Mouse (Mus musculus): ENCODE data around the gene Glod4. TPM values are rescaled to one million over a fixed set of nuclear protein-coding genes. Genes with fewer than 3 reads are reported as not detected.

Gene Glod4
- polyA plus RNA-seq, 1 experiment from 2014 or later = 112 TPM

GRCm38 (mm10) chr11:76154200-76154599 lies 89.3 kb downstream of the Glod4 start:
- H3K27ac ChIP-seq (replicated peaks) = no peak overlapping the region
- no peak overlapping the region for H3K4me2 ChIP-seq
- no peak overlapping the region for H3K4me3 ChIP-seq (replicated peaks)
- no peak overlapping the region for H3K9ac ChIP-seq (replicated peaks)
- H3K9me3 ChIP-seq (replicated peaks) = no peaks in the 10 kb centered on the region
- ATAC-seq (ENCODE audit: low FRiP score) = no peak
- H3K36me3 ChIP-seq = peaks cover 35% of the 10 kb centered on the region
- H3K4me1 ChIP-seq = no peaks in the 10 kb centered on the region
- no peaks in the 10 kb centered on the region for H3K27me3 ChIP-seq (replicated peaks)
- 100% methylated on average over 2 of the region's 2 CpGs for WGBS

- ATAC-seq (ENCODE audit: low FRiP score) = no peak
Observed at GRCm38 (mm10) chr11:76153236-76153951, 90.1 kb downstream of the Glod4 start.

DNA sequence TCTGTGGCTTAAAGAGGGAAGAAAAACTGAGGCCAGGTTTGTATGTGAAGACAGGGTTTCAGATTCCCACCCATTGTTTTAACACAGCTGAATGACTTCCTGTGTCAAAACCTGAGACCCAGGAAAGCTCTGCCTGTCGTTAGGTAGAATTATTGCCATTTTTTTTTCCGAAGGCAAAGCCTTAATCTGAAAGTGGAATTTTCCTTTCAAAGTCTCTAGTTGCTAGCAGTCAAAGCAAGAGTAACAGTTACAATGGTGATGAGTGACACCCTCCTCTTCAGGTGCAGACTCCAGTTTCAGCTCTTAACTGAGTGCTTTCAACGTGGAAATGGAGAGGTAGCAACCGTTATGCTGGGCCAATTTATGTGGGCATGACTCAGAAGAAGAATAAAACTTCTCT lies 92.5 kb downstream of the Glod4 start:
- no peak overlapping the region for H3K4me2 ChIP-seq
- no peaks in the 10 kb centered on the region for H3K9me3 ChIP-seq (replicated peaks)
- no peak overlapping the region for H3K4me3 ChIP-seq (replicated peaks)
- H3K4me1 ChIP-seq = peaks cover 13% of the 10 kb centered on the region
- H3K27me3 ChIP-seq (replicated peaks) = no peaks in the 10 kb centered on the region
- WGBS = 72% methylated on average over 4 of the region's 4 CpGs
- no peak overlapping the region for H3K9ac ChIP-seq (replicated peaks)
- ATAC-seq (ENCODE audit: low FRiP score) = no peak
- peaks cover 19% of the 10 kb centered on the region for H3K36me3 ChIP-seq
- H3K27ac ChIP-seq (replicated peaks) = no peak overlapping the region

More at GRCm38 (mm10) chr11:76153236-76153951, 90.1 kb downstream of the Glod4 start:
- peaks cover 3% of the 10 kb centered on the region for H3K4me1 ChIP-seq
- H3K27me3 ChIP-seq (replicated peaks) = no peaks in the 10 kb centered on the region
- no peak overlapping the region for H3K4me3 ChIP-seq (replicated peaks)
- no peak overlapping the region for H3K27ac ChIP-seq (replicated peaks)
- H3K9me3 ChIP-seq (replicated peaks) = no peaks in the 10 kb centered on the region
- H3K36me3 ChIP-seq = peaks cover 28% of the 10 kb centered on the region
- no peak overlapping the region for H3K4me2 ChIP-seq
- H3K9ac ChIP-seq (replicated peaks) = no peak overlapping the region
- 93% methylated on average over 5 of the region's 5 CpGs for WGBS

GRCm38 (mm10) chr11:76148055-76149008 lies 95.2 kb downstream of the Glod4 start:
- ATAC-seq (ENCODE audit: low FRiP score) = no peak
- Histone ChIP-seq H3K27me3 (replicated peaks) (no peaks in the 10 kb centered on the region), H3K9me3 (replicated peaks) (no peaks in the 10 kb centered on the region), H3K36me3 (peaks cover 8% of the 10 kb centered on the region; the same call in 1 of the 2 replicates), H3K9ac (replicated peaks) (no peak overlapping the region), H3K4me3 (replicated peaks) (no peak overlapping the region), H3K27ac (replicated peaks) (peak overlapping the region; percentile 63), H3K4me1 (peaks cover 13% of the 10 kb centered on the region), H3K4me2 (no peak overlapping the region)
- 61% methylated on average over 8 of the region's 8 CpGs for WGBS

DNA sequence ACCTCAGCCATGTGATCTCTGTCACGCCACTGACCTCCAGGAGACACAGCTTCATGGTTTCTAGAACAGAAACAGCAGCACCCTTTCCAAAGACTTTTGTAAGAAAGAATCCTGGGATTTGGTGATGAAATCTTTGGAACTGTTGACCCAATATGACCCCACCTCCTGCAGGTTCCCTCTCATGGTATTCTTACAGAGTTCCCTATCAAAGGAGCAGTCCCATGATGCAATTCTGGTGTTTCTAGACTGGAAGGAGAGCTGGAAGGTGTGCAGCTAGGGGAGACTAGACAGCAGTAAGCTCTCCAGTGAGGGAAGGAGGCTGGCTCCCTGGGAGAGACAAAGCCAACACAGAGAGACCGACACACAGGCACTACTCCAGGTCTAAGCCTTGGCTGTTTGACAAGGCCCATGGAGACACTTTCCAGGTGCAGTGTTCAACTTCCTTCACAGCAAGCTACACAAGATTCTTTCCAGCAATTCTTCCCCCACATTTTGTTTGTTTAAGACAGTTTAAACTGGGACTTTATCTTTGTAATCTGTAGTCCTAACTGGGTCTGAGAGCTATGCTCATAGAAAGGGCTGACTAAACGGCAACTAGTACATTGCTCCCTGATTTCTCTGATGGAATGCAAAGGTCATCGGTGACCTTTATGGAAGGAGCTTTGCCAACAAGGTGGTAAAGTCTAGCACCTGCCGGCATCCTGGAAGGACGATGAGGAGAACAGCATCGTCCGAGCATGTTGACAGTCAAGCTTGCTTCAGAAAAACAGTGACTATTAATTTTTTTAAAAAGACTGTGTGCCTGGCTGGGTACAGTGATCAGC lies 97.1 kb downstream of the Glod4 start:
- 91% methylated on average over 8 of the region's 8 CpGs for WGBS
- no peak overlapping the region for H3K9ac ChIP-seq (replicated peaks)
- no peak overlapping the region for H3K27ac ChIP-seq (replicated peaks)
- H3K9me3 ChIP-seq (replicated peaks) = no peaks in the 10 kb centered on the region
- H3K4me3 ChIP-seq (replicated peaks) = no peak overlapping the region
- peaks cover 12% of the 10 kb centered on the region; the same call in 1 of the 2 replicates for H3K36me3 ChIP-seq
- no peaks in the 10 kb centered on the region for H3K27me3 ChIP-seq (replicated peaks)
- no peak for ATAC-seq (ENCODE audit: low FRiP score)
- H3K4me1 ChIP-seq = peaks cover 13% of the 10 kb centered on the region
- H3K4me2 ChIP-seq = no peak overlapping the region

DNA sequence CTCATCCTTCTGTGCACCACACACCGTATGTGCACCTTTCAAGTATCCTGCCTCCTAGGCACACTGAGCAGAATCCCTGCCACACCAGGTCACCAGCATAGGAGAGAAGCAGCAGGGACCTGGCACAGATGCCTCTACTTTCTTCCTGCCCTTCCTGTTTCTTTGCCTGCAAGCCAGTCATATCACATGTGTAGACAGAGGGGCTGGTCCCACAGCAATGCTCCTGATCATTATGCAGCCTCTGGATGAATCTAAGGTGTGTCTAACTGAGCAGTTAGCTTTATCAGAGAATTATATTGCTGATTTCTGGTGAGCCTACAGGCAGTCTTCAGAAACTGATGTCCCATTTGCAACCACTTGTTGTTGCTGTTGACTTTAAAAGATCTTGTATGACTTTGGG lies 98.4 kb downstream of the Glod4 start:
- Histone ChIP-seq H3K36me3 (peaks cover 14% of the 10 kb centered on the region; the same call in 1 of the 2 replicates), H3K27ac (replicated peaks) (no peak overlapping the region), H3K4me1 (peaks cover 13% of the 10 kb centered on the region), H3K4me2 (no peak overlapping the region), H3K4me3 (replicated peaks) (no peak overlapping the region), H3K9me3 (replicated peaks) (no peaks in the 10 kb centered on the region), H3K9ac (replicated peaks) (no peak overlapping the region), H3K27me3 (replicated peaks) (no peaks in the 10 kb centered on the region)
- no peak for ATAC-seq (ENCODE audit: low FRiP score)
- WGBS = 97% methylated on average over 1 of the region's 1 CpGs

GRCm38 (mm10) chr11:76144386-76144785 lies 99.1 kb downstream of the Glod4 start:
- 96% methylated on average over 8 of the region's 8 CpGs for WGBS
- Histone ChIP-seq H3K9ac (replicated peaks) (no peak overlapping the region), H3K4me3 (replicated peaks) (no peak overlapping the region), H3K27me3 (replicated peaks) (no peaks in the 10 kb centered on the region), H3K9me3 (replicated peaks) (no peaks in the 10 kb centered on the region), H3K36me3 (peaks cover 14% of the 10 kb centered on the region; the same call in 1 of the 2 replicates), H3K4me2 (no peak overlapping the region), H3K4me1 (peaks cover 13% of the 10 kb centered on the region), H3K27ac (replicated peaks) (no peak overlapping the region)
- ATAC-seq (ENCODE audit: low FRiP score) = no peak

- ATAC-seq (ENCODE audit: low FRiP score) = no peak
- 90% methylated on average over 3 of the region's 3 CpGs for WGBS
- Histone ChIP-seq H3K9me3 (replicated peaks) (no peaks in the 10 kb centered on the region), H3K4me1 (no peaks in the 10 kb centered on the region), H3K4me3 (replicated peaks) (no peak overlapping the region), H3K4me2 (no peak overlapping the region), H3K9ac (replicated peaks) (no peak overlapping the region), H3K27ac (replicated peaks) (no peak overlapping the region), H3K27me3 (replicated peaks) (no peaks in the 10 kb centered on the region), H3K36me3 (peaks cover 58% of the 10 kb centered on the region)
Observed at GRCm38 (mm10) chr11:76137996-76138395, 105.5 kb downstream of the Glod4 start.

- no peak overlapping the region for H3K4me2 ChIP-seq
- no peak overlapping the region for H3K4me3 ChIP-seq (replicated peaks)
- WGBS = 87% methylated on average over 7 of the region's 7 CpGs
- no peak overlapping the region for H3K27ac ChIP-seq (replicated peaks)
- H3K36me3 ChIP-seq = peaks cover 64% of the 10 kb centered on the region
- no peaks in the 10 kb centered on the region for H3K27me3 ChIP-seq (replicated peaks)
- H3K4me1 ChIP-seq = no peaks in the 10 kb centered on the region
- H3K9ac ChIP-seq (replicated peaks) = no peak overlapping the region
- H3K9me3 ChIP-seq (replicated peaks) = no peaks in the 10 kb centered on the region
- ATAC-seq (ENCODE audit: low FRiP score) = no peak
Observed at GRCm38 (mm10) chr11:76135641-76136437, 107.7 kb downstream of the Glod4 start.

DNA sequence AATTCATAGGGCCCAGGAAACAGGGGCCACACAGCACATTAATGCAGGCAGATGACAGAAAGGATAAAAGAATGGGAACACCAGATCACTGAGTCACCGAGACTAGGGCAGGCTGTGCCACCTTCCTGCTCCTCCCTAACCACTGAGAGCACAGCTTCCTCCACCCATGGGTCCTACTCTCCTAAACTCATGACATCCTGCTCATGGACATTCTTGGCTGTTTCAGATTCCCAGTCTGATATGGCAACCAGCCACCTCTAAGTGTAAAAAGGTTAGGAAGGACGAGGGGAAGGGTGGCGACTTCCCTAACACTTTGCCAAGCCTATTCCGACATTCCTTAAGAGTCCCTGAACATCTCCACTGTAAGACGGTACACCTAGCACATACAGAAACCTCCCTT lies 112.7 kb downstream of the Glod4 start:
- Histone ChIP-seq H3K27ac (replicated peaks) (no peak overlapping the region), H3K27me3 (replicated peaks) (no peaks in the 10 kb centered on the region), H3K9me3 (replicated peaks) (no peaks in the 10 kb centered on the region), H3K4me1 (no peaks in the 10 kb centered on the region), H3K36me3 (peaks cover 48% of the 10 kb centered on the region), H3K4me2 (no peak overlapping the region), H3K9ac (replicated peaks) (no peak overlapping the region), H3K4me3 (replicated peaks) (no peak overlapping the region)
- WGBS = 83% methylated on average over 5 of the region's 5 CpGs
- no peak for ATAC-seq (ENCODE audit: low FRiP score)

DNA sequence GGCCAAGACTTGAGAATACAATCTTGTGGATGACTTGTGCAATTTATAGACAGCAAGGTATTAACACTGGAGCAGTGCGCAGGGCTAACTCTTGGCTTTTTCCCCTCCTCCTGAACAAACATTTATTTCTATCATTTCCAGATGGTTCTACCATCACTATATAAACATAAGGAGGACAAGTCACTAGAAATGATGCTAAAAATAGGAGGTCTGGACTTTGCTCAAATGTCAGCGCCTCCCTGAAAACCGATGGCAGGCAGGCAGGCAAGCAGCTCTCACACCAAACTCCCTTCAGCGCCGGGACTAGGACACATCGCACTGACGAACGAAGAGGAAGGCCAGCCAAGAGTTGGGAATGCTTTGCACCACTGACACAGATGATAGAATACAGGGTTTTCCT lies 118.1 kb downstream of the Glod4 start:
- H3K4me1 ChIP-seq = no peaks in the 10 kb centered on the region
- WGBS = 82% methylated on average over 8 of the region's 8 CpGs
- H3K36me3 ChIP-seq = peaks cover 49% of the 10 kb centered on the region
- H3K4me3 ChIP-seq (replicated peaks) = no peak overlapping the region
- no peaks in the 10 kb centered on the region for H3K27me3 ChIP-seq (replicated peaks)
- no peak overlapping the region for H3K9ac ChIP-seq (replicated peaks)
- no peak for ATAC-seq (ENCODE audit: low FRiP score)
- H3K9me3 ChIP-seq (replicated peaks) = no peaks in the 10 kb centered on the region
- H3K27ac ChIP-seq (replicated peaks) = no peak overlapping the region
- no peak overlapping the region for H3K4me2 ChIP-seq

All from neural tube, embryonic 15.5 days (tissue).